Mouse (Mus musculus) ES-E14 (cell line): ENCODE measurements around the gene Kmt2d.

Source experiments
- HCFC1 ChIP-seq: IDR thresholded peaks from 2 replicates; pipeline ENCODE4 v1.6.1; 2012; ENCODE audit warnings: low read length, inconsistent platforms, borderline replicate concordance; ENCODE audit not compliant: insufficient read depth
- ZC3H11A ChIP-seq: IDR thresholded peaks from 2 replicates; pipeline ENCODE4 v1.6.1; 2012; ENCODE audit warnings: low read depth, mild to moderate bottlenecking, inconsistent platforms, low read length, borderline replicate concordance

DNA sequence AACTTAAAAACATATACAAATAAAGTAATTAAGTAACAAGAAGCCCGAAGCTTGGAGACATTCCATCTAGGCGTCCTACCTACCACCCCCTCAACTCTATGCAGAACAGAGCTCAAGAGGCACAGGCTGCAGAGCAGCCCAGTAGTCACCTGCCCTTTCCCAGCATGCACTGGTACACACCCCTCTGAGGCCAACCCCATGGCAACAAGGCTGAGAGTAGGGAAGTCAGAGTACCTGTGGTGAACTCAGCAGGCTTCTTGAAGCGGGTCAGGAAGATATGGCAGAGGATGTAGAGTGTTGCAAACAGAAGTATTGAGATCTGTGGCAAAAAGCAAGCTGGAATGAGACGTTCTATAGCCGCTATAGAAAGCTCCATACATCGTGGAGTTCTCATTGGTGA, 43.9 kb upstream of the Kmt2d start:
- TF ChIP-seq ZC3H11A: no peak
- no peak for TF ChIP-seq HCFC1
